Mouse (Mus musculus): ENCODE measurements at regions not wholly inside any gene's neighbourhood (a gene's known extent, or its start where the extent isn't known, plus 50 kb on each side); places are given as distances from the start of the nearest gene placed in this dataset.

DNA sequence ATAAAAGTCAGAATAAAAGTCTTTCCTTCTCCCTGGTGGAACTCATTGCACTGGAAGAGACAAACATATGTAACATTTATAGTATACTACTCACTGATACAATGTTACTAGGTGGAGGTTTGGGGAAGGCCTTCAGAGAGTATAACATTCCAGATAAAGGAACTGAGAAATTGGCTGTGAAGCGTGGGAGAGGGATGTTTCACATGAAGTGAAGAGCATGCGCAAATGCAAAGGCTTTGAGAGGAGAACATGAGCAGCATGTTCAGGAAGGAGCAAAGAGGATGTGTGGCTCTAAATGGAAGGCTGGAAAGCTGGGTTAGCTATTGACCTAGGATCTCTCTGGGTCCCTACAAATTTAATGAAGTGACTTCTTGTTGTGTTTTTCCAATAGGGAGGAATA is 141.4 kb upstream of the Tll1 start:
- H3K27ac ChIP-seq = no peak overlapping the region
- H3K4me3 ChIP-seq = no peak overlapping the region
- intact Hi-C loops (cut with DNase I) = no loop called here
- no peak for DNase-seq
- no peak for TF ChIP-seq CTCF (IDR thresholded peaks at IDR 0.05)

GRCm38 (mm10) chr8:64346428-64346827 is 140.4 kb upstream of the Tll1 start:
- Histone ChIP-seq H3K4me3 (no peak overlapping the region), H3K27ac (no peak overlapping the region)
- intact Hi-C loops (cut with DNase I) = no loop called here
- no peak for DNase-seq
- TF ChIP-seq CTCF (IDR thresholded peaks at IDR 0.05) = no peak

- intact Hi-C loops (cut with DNase I) = no loop called here
- H3K4me3 ChIP-seq = no peak overlapping the region
These were observed 138.9 kb upstream of the Tll1 start for GRCm38 (mm10) chr8:64344933-64345332.

GRCm38 (mm10) chr8:64343600-64343999 is 137.5 kb upstream of the Tll1 start:
- no peak for DNase-seq
- intact Hi-C loops (cut with DNase I) = no loop called here

More at GRCm38 (mm10) chr8:64344933-64345332, 138.9 kb upstream of the Tll1 start:
- TF ChIP-seq CTCF (IDR thresholded peaks at IDR 0.05) = no peak
- no peak overlapping the region for H3K27ac ChIP-seq
- DNase-seq = no peak

GRCm38 (mm10) chr8:64342397-64342796 is 136.3 kb upstream of the Tll1 start:
- intact Hi-C loops (cut with DNase I) = no loop called here
- no peak for TF ChIP-seq CTCF (IDR thresholded peaks at IDR 0.05)
- no peak overlapping the region for H3K27ac ChIP-seq
- no peak for DNase-seq
- no peak overlapping the region for H3K4me3 ChIP-seq

More at GRCm38 (mm10) chr8:64343600-64343999, 137.5 kb upstream of the Tll1 start:
- H3K27ac ChIP-seq = no peak overlapping the region
- H3K4me3 ChIP-seq = no peak overlapping the region
- TF ChIP-seq CTCF (IDR thresholded peaks at IDR 0.05) = no peak

- TF ChIP-seq CTCF (IDR thresholded peaks at IDR 0.05) = no peak
- Histone ChIP-seq H3K4me3 (no peak overlapping the region), H3K27ac (no peak overlapping the region)
- intact Hi-C loops (cut with DNase I) = no loop called here
- DNase-seq = no peak
These were observed 131.3 kb upstream of the Tll1 start for GRCm38 (mm10) chr8:64337356-64337755.

- Histone ChIP-seq H3K27ac (no peak overlapping the region), H3K4me3 (no peak overlapping the region)
- no peak for TF ChIP-seq CTCF (IDR thresholded peaks at IDR 0.05)
- intact Hi-C loops (cut with DNase I) = no loop called here
- no peak for DNase-seq
These were observed 130.5 kb upstream of the Tll1 start for GRCm38 (mm10) chr8:64336546-64336945.

GRCm38 (mm10) chr8:64335495-64335894 is 129.4 kb upstream of the Tll1 start:
- Histone ChIP-seq H3K27ac (no peak overlapping the region), H3K4me3 (no peak overlapping the region)
- no peak for TF ChIP-seq CTCF (IDR thresholded peaks at IDR 0.05)
- intact Hi-C loops (cut with DNase I) = no loop called here
- DNase-seq = no peak

DNA sequence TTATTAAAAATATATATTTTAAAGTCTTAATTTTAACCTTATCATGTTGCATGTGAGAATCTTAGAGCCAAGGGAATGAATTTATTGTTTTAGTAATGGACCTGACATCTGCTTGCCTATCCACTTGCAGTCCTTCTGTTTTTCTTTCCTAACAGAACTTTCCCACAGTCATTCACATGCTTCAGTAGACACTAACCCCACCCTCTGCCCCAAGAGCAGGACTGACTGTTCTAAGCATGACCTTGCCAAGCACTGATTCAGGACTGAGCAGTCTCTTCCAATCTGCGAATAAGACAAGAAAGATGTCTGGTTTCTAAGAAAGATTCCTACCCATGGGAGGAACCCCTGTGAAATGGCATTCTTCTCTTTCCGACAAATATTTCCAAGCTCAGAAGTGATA is 117.9 kb upstream of the Tll1 start:
- no peak for TF ChIP-seq CTCF (IDR thresholded peaks at IDR 0.05)
- Histone ChIP-seq H3K4me3 (no peak overlapping the region), H3K27ac (no peak overlapping the region)
- DNase-seq = peak; percentile 26
- intact Hi-C loops (cut with DNase I) = no loop called here

DNA sequence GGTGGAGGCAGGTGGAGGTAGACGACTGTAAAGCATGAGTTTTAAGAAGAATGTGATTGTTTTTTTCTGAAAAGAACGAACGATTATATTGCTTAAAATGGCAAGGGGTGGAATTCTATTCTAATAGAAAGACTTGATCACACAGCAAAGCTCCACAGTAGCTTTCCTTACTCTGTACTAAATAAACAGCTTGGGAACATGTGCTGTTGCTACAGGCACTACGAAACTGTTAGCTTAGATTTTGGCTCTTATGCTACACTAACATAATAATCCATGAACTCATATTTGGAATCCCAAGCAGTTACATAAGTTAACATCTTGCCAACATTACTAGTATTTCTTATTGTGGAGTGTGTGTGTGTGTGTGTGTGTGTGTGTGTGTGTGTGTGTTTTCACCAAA is 114.3 kb upstream of the Tll1 start:
- intact Hi-C loops (cut with DNase I) = no loop called here
- 0 out of 2 replicates have a peak overlapping the region, but pooled peaks have one; percentile 43 for H3K27ac ChIP-seq
- DNase-seq = no peak
- TF ChIP-seq CTCF (IDR thresholded peaks at IDR 0.05) = no peak
- H3K4me3 ChIP-seq = no peak overlapping the region

- intact Hi-C loops (cut with DNase I) = no loop called here
- Histone ChIP-seq H3K27ac (peak overlapping the region; percentile 51), H3K4me3 (no peak overlapping the region)
- no peak for TF ChIP-seq CTCF (IDR thresholded peaks at IDR 0.05)
- no peak for DNase-seq
These were observed 113.2 kb upstream of the Tll1 start for GRCm38 (mm10) chr8:64319220-64319820.

- intact Hi-C loops (cut with DNase I) = no loop called here
- Histone ChIP-seq H3K27ac (peak overlapping the region; percentile 51), H3K4me3 (no peak overlapping the region)
- no peak for TF ChIP-seq CTCF (IDR thresholded peaks at IDR 0.05)
- peak; percentile 21 for DNase-seq
These were observed 112.6 kb upstream of the Tll1 start for GRCm38 (mm10) chr8:64318524-64319219.

DNA sequence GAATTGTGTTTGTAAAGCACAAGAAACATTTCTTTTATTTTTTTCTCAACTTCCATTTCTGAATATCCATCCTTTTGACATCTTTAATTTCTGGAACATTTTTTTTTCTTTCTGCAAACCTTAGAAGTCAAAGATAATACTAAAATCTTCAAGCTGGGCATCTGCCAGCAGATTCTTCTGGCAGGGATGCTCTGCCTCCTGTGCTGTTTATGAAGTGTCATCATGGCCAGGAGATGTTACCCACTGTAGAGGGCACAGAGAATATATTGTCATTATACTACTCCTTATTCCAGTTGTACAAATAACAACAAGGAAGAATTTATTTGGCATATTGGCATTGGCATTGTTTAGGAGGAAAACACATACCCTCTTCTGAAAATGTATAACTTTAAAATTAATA is 111.7 kb upstream of the Tll1 start:
- no peak overlapping the region for H3K4me3 ChIP-seq
- no peak for DNase-seq
- no peak for TF ChIP-seq CTCF (IDR thresholded peaks at IDR 0.05)
- intact Hi-C loops (cut with DNase I) = no loop called here
- H3K27ac ChIP-seq = no peak overlapping the region

DNA sequence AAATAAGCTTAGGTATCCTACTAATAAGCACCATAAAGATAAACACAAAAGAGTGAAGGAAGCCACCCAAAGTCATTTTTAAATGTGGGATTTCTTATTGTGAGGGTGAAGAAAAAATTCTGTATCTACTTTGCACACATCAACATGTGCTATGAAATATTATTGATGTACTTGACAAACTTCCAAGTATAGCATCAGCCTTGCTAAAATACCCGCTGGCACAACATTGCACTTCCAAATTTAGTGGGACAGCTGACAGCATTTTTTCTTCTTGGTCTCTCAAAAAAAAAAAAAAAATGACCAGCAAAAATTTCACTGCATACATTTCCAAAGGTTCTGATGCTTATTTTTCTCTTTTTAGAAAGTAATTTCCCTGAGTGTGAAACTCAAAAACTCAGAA is 101.9 kb upstream of the Tll1 start:
- intact Hi-C loops (cut with DNase I) = no loop called here
- no peak for DNase-seq
- no peak for TF ChIP-seq CTCF (IDR thresholded peaks at IDR 0.05)
- H3K27ac ChIP-seq = no peak overlapping the region
- H3K4me3 ChIP-seq = no peak overlapping the region

All from gastrocnemius, adult 2 months (tissue).